Mouse (Mus musculus) stomach, postnatal 0 days (tissue): Measurements from ENCODE around the gene D1Pas1. TPM values are rescaled to one million over a fixed set of nuclear protein-coding genes. Genes with fewer than 3 reads are reported as not detected.

ENCODE experiments used
- ATAC-seq: fragments of 200-750 bp; cut with Nextera tagmentation; 2 replicates; pipeline ENCODE4 v1.8.0; 2017; ENCODE audit not compliant: low FRiP score, low TSS enrichment
- DNase-seq: peaks from one replicate; pipeline ENCODE4 v3.0.0-alpha.2; 2016; ENCODE audit warnings: low spot score
- H3K27ac ChIP-seq: fragments of 300-500 bp; sonication (generic); replicated peaks from 2 replicates; pipeline ENCODE4 v1.5.1; 2014; ENCODE audit warnings: mild to moderate bottlenecking, control low read depth
- H3K27me3 ChIP-seq: fragments of 300-500 bp; sonication (generic); 2 replicates; pipeline ENCODE4 v1.6.1; 2014; ENCODE audit warnings: low read length; ENCODE audit not compliant: control insufficient read depth, insufficient read depth
- H3K36me3 ChIP-seq: fragments of 300-500 bp; sonication (generic); 2 replicates; pipeline ENCODE4 v1.6.1; 2014; ENCODE audit warnings: low read length, mixed read lengths; ENCODE audit not compliant: control insufficient read depth, insufficient read depth
- H3K4me1 ChIP-seq: fragments of 300-500 bp; sonication (generic); replicated peaks from 2 replicates; pipeline ENCODE4 v1.6.1; 2014; ENCODE audit warnings: antibody characterized with exemption; ENCODE audit not compliant: control insufficient read depth, insufficient read depth
- H3K4me2 ChIP-seq: fragments of 300-500 bp; sonication (generic); replicated peaks from 2 replicates; pipeline ENCODE4 v1.6.1; 2014; ENCODE audit warnings: low read depth, mild to moderate bottlenecking, control low read depth, moderate library complexity
- H3K4me3 ChIP-seq: fragments of 300-500 bp; sonication (generic); 2 replicates; pipeline ENCODE4 v1.5.1; 2014; ENCODE audit warnings: low read depth, low read length, control low read depth
- H3K9ac ChIP-seq: fragments of 300-500 bp; sonication (generic); 2 replicates; pipeline ENCODE4 v1.6.1; 2014; ENCODE audit warnings: mild to moderate bottlenecking, low read length, control low read depth, mixed read lengths
- H3K9me3 ChIP-seq: fragments of 300-500 bp; sonication (generic); 2 replicates; pipeline ENCODE4 v1.6.1; 2016; ENCODE audit warnings: low read length; ENCODE audit not compliant: control insufficient read depth
- CTCF ChIP-seq: IDR thresholded peaks from 2 replicates; pipeline ENCODE4 v1.5.1; 2016; ENCODE audit warnings: antibody characterized with exemption, low read depth, mild to moderate bottlenecking, moderate library complexity
- EP300 ChIP-seq: optimal IDR thresholded peaks from 2 replicates; pipeline ENCODE3; 2016; ENCODE audit warnings: antibody characterized with exemption
- WGBS: fragments of 180-500 bp; shearing (Covaris S2); extraction: QIAGEN DNeasy Blood & Tissue Kit; methylation state at CpG from one replicate; pipeline ENCODE4 v1.1.7; 2014; 5-methylcytosine and 5-hydroxymethylcytosine counted together
- polyA plus RNA-seq: library from polyadenylated mRNA; unstranded; fragments of >200 nt; fragmentation: Nextera tagmentation; extraction: Ambion mirVana; gene quantifications from 2 replicates; pipeline ENCODE4 v1.2.1, GENCODE M21; 2015

Gene D1Pas1
- polyA plus RNA-seq, 1 experiment from 2014 or later, result not detected

GRCm38 (mm10) chr1:187008236-187008635 lies 41.0 kb downstream of the D1Pas1 start:
- H3K36me3 ChIP-seq, result no peaks in the 10 kb centered on the region
- H3K4me3 ChIP-seq, result no peak overlapping the region
- H3K9ac ChIP-seq, result no peak overlapping the region
- DNase-seq (no peak), ATAC-seq (no peak)
- H3K27me3 ChIP-seq, result no peaks in the 10 kb centered on the region
- H3K4me2 ChIP-seq, result no peak overlapping the region
- H3K9me3 ChIP-seq, result no peaks in the 10 kb centered on the region
- H3K27ac ChIP-seq, result no peak overlapping the region
- no peaks in the 10 kb centered on the region for H3K4me1 ChIP-seq
- 84% methylated on average over 7 of the region's 7 CpGs for WGBS
- TF ChIP-seq CTCF (no peak), EP300 (no peak)

GRCm38 (mm10) chr1:187010071-187010470 lies 42.9 kb downstream of the D1Pas1 start:
- TF ChIP-seq EP300 (no peak), CTCF (no peak)
- no peaks in the 10 kb centered on the region for H3K36me3 ChIP-seq
- H3K4me3 ChIP-seq, result no peak overlapping the region
- H3K9ac ChIP-seq, result no peak overlapping the region
- 74% methylated on average over 11 of the region's 11 CpGs for WGBS
- no peak overlapping the region for H3K4me2 ChIP-seq
- no peak for DNase-seq
- no peaks in the 10 kb centered on the region for H3K9me3 ChIP-seq
- no peaks in the 10 kb centered on the region for H3K27me3 ChIP-seq
- no peak for ATAC-seq
- no peaks in the 10 kb centered on the region for H3K4me1 ChIP-seq
- no peak overlapping the region for H3K27ac ChIP-seq

GRCm38 (mm10) chr1:187011601-187012000 lies 44.4 kb downstream of the D1Pas1 start:
- Histone ChIP-seq H3K4me2 (no peak overlapping the region), H3K4me3 (no peak overlapping the region), H3K9me3 (no peaks in the 10 kb centered on the region), H3K4me1 (no peaks in the 10 kb centered on the region), H3K9ac (no peak overlapping the region), H3K36me3 (no peaks in the 10 kb centered on the region), H3K27me3 (no peaks in the 10 kb centered on the region), H3K27ac (no peak overlapping the region)
- WGBS, result 82% methylated on average over 4 of the region's 4 CpGs
- ATAC-seq, result no peak
- TF ChIP-seq EP300 (no peak), CTCF (no peak)
- DNase-seq, result no peak

GRCm38 (mm10) chr1:187014141-187014540 lies 46.9 kb downstream of the D1Pas1 start:
- TF ChIP-seq EP300, result no peak
- no peak for TF ChIP-seq CTCF
- DNase-seq, result no peak
- H3K9me3 ChIP-seq, result no peaks in the 10 kb centered on the region

GRCm38 (mm10) chr1:187015673-187016072 lies 48.5 kb downstream of the D1Pas1 start:
- Histone ChIP-seq H3K9me3 (no peaks in the 10 kb centered on the region), H3K4me2 (no peak overlapping the region), H3K36me3 (no peaks in the 10 kb centered on the region), H3K27ac (no peak overlapping the region), H3K27me3 (no peaks in the 10 kb centered on the region), H3K4me1 (no peaks in the 10 kb centered on the region), H3K9ac (no peak overlapping the region), H3K4me3 (no peak overlapping the region)
- no peak for ATAC-seq
- WGBS, result 64% methylated on average over 1 of the region's 1 CpGs
- TF ChIP-seq EP300, result no peak
- no peak for TF ChIP-seq CTCF
- DNase-seq, result no peak

More at GRCm38 (mm10) chr1:187014141-187014540, 46.9 kb downstream of the D1Pas1 start:
- Histone ChIP-seq H3K4me1 (no peaks in the 10 kb centered on the region), H3K27me3 (no peaks in the 10 kb centered on the region), H3K9ac (no peak overlapping the region), H3K27ac (no peak overlapping the region), H3K4me3 (no peak overlapping the region), H3K36me3 (no peaks in the 10 kb centered on the region), H3K4me2 (no peak overlapping the region)
- no peak for ATAC-seq
- 78% methylated on average over 2 of the region's 2 CpGs for WGBS

- no peaks in the 10 kb centered on the region for H3K4me1 ChIP-seq
- no peak overlapping the region for H3K4me3 ChIP-seq
- H3K36me3 ChIP-seq, result no peaks in the 10 kb centered on the region
- no peak overlapping the region for H3K4me2 ChIP-seq
- no peak for TF ChIP-seq EP300
- TF ChIP-seq CTCF, result no peak
- DNase-seq (no peak), ATAC-seq (no peak)
- no peaks in the 10 kb centered on the region for H3K9me3 ChIP-seq
- H3K9ac ChIP-seq, result no peak overlapping the region
- H3K27ac ChIP-seq, result no peak overlapping the region
- H3K27me3 ChIP-seq, result no peaks in the 10 kb centered on the region
- 52% methylated on average over 4 of the region's 4 CpGs for WGBS
Measured at GRCm38 (mm10) chr1:187016116-187016515, 48.9 kb downstream of the D1Pas1 start.
